Mouse (Mus musculus): ENCODE data around the gene Clcn2. TPM values are rescaled to one million over a fixed set of nuclear protein-coding genes. Genes with fewer than 3 reads are reported as not detected.

Gene Clcn2
- total RNA-seq, 4 experiments from 2014 or later = 1.5 to 3.3 (median 2.1) TPM

- no peak for DNase-seq (ENCODE audit: low spot score)
Observed at GRCm38 (mm10) chr16:20657661-20658060, 59.9 kb downstream of the Clcn2 start.

GRCm38 (mm10) chr16:20653315-20653714 is 64.2 kb downstream of the Clcn2 start:
- no peak for DNase-seq (ENCODE audit: low spot score)

Other genes starting within 250 kb of the Clcn2 start
- gene Eif2b5, start 218.9 kb downstream of the Clcn2 start, total RNA-seq (2022) = 10 to 100 TPM; 50.5 to 59.7 (median 55.2) TPM
- gene Dvl3, start 200.8 kb downstream of the Clcn2 start, total RNA-seq (2022) = 10 to 100 TPM; 45.9 to 51.0 (median 48.2) TPM
- 100 to 1,000 TPM; 186 to 215 (median 203) TPM for gene Ap2m1, start 182.3 kb downstream of the Clcn2 start, total RNA-seq (2022)
- 10 to 100 TPM; 62.4 to 85.5 (median 78.0) TPM for gene Abcf3, start 169.2 kb downstream of the Clcn2 start, total RNA-seq (2022)
- under 1 TPM in 3 of 4 experiments, not detected in 1; 0.49 to 0.71 (median 0.69) TPM for gene Vwa5b2, start 128.3 kb downstream of the Clcn2 start, total RNA-seq (2022)
- gene Eef1akmt4, start 106.2 kb downstream of the Clcn2 start, total RNA-seq (2022) = 1 to 10 TPM; 5.9 to 8.2 (median 7.6) TPM
- gene Gm49333, start 106.1 kb downstream of the Clcn2 start, total RNA-seq (2022) = not detected
- 10 to 100 TPM in 1 of 4 experiments, 1 to 10 TPM in 3; 7.3 to 11.2 (median 8.9) TPM for gene Alg3, start 106.0 kb downstream of the Clcn2 start, total RNA-seq (2022)
- 1 to 10 TPM in 3 of 4 experiments, under 1 TPM in 1; 0.79 to 1.7 (median 1.3) TPM for gene Camk2n2, start 96.5 kb downstream of the Clcn2 start, total RNA-seq (2022)
- under 1 TPM; 0.63 to 0.90 (median 0.73) TPM for gene Ece2, start 87.9 kb downstream of the Clcn2 start, total RNA-seq (2022)
- 100 to 1,000 TPM; 198 to 209 (median 203) TPM for gene Psmd2, start 66.1 kb downstream of the Clcn2 start, total RNA-seq (2022)
- gene Eif4g1, start 49.4 kb downstream of the Clcn2 start, total RNA-seq (2022) = 100 to 1,000 TPM; 388 to 519 (median 472) TPM
- 10 to 100 TPM; 26.2 to 47.4 (median 33.0) TPM for gene Fam131a, start 24.5 kb downstream of the Clcn2 start, total RNA-seq (2022)
- gene Polr2h, start 81 bp downstream of the Clcn2 start, total RNA-seq (2022) = 10 to 100 TPM in 1 of 4 experiments, 1 to 10 TPM in 3; 7.8 to 11.2 (median 9.1) TPM
- gene Chrd, start 15.4 kb upstream of the Clcn2 start, total RNA-seq (2022) = 1 to 10 TPM; 1.4 to 3.3 (median 2.9) TPM
- gene Thpo, start 16.8 kb upstream of the Clcn2 start, total RNA-seq (2022) = under 1 TPM in 3 of 4 experiments, not detected in 1; 0.27 to 0.31 (median 0.28) TPM